Mouse (Mus musculus): ENCODE results near the gene Arl6.

The Arl6 gene

DNA sequence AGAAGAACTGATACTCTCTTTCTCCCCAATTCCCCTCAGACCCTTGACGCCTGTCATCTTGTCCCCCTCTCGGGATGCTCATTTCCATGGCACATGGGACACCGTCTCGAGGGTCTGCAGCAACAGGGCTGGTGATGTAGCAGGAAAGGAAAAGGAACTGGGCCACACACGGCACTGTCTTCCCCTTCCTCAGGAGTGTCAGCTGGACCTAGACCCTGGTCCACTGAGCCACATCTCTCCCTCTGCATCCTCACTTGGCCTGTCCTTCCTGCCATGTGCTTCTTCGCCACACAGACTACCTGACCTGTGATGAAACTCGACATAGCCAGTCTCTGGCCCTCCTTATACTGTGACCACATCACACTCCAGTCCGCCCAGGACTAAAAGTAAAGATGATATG lies 52.3 kb downstream of the Arl6 start:
- DNase-seq (ENCODE audit: low read depth) = no peak

DNA sequence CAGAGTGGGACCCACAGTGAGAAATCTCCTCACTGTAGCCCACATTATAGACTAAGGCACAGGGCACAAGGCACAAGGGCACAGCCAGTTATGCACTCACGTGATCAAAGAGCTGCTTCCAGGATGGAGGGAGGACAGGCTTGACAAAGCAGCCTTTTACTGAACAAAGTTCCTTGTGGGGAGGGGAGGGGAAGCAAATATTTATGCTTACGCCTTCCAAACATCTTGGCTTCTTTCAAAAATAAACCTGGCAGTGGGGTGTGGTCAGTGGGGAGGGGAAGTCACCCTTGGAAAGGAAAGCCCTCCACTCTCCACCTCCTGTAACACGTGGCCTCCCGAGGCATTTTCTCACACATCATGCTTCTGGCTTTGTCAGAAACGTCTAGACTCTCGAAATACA lies 52.9 kb downstream of the Arl6 start:
- DNase-seq (ENCODE audit: low read depth) = no peak

DNA sequence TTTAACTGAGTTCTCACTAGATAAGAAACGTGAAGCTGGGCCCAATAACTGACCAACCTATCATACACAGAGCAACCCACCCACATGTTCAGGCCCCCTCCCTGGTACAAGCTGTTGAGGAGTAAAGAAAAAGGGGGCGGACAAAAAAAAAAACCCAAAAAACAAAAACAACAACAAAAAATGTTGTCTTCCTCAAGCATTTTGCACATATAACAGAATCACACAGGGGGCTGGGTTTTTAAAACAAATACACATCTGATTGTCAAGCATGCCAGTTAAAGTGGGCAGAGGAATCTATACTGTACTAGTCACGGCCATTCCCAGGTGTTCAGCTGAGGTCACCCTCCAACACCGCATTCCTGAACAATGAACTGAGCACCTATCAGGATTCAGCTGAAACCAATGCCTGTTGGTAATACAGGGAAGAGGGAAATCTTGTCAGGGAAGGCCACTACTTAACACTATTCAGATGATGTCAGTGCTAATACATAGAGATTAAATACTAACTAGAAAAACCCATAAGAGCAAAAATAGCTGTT lies 53.4 kb downstream of the Arl6 start:
- DNase-seq (ENCODE audit: low read depth) = no peak

DNA sequence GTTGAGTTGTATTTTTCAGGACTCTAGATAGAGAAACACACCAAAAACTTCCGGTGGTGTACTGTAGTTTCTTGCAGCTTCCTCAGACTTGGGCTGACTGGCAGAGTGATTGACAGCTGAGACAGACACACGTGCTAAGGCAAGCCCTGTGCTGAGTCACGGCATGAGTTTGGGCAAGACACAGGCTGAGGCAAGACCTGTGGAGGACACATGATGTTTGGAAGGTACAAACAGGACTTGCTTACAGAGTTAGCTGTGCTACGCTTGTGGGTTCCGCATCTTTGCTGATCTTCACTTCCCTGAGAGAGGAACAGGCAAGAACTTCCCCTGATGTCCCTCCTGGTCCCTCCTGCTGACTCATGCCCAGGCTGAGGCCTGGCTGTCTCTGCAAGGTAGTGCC lies 55.7 kb downstream of the Arl6 start:
- no peak for DNase-seq (ENCODE audit: low read depth)

DNA sequence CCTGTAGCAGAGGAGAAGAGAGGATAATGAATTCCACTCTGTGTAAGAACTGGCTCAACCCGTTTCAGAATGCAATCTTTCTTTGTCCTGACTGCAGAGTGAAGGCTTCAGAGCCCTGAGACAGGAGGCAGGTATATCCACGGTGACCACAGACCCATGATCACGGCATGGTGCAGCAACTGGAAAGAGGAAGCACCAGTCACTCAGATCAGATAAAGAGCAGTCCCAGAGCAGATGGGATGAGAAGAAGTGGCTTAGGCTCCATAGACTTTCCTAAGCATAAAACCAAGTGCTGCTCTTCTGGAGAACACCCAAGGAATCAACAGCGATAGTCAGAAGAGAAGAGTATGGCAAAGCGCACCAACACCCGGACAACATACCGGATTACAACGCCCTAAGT lies 60.0 kb downstream of the Arl6 start:
- DNase-seq (ENCODE audit: low read depth) = no peak

DNA sequence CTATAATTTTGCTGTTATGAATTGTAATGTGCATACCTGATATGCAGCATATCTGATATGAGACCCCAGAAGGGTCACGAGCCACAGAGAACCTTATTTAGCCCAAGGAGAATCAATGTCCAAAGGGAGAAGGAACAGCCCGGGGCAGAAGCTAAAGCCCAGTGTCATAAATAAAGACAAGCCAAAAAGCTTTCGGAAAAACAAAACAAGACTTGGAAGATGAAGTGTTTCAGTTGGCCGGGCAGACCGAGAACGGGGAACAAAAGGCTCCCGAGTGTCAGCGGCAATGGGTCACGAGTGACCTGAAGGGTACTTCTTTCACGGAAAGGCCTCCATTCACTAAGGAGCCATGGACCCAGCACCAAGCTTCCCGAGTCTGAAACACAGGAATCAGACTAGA lies 65.2 kb downstream of the Arl6 start:
- no peak for DNase-seq (ENCODE audit: low read depth)

DNA sequence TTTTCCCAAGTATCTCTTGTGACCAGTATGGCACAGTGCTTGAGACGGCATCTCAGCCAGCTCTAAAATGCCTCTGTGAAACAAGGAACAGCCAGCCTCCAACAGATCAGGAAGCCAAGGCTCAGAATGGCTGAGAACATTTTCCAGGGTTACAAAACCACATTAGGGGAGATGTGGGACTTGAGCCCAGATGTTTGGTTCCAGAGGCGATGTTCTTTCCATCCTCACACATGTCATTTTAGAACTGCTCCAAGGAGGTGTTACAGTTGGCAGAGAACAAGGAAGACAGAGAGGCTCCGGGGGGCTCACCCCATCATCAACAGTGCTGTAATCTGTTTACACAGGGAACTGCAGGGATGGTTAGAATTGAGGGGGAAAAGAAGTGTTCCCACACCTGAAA lies 66.5 kb downstream of the Arl6 start:
- DNase-seq (ENCODE audit: low read depth) = no peak

DNA sequence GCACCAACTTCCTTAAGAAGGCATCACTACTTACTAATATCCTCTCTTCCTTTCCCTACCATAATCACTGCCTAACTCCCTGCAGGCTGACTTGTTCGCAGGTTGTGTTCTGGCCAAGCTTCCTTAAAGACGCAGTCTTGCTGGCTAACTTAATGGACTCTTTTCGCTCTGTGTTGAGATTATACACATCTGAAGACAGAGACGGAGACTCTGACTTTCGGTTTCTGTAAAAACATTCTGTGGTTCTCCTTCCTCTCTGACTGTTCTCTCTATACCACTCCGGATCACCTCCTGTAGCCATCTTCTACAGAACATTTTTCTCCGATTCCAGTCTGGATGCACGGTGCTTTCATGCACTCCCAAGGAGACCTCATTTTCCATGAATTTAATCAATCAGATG lies 68.4 kb downstream of the Arl6 start:
- peak; percentile 56 for DNase-seq (ENCODE audit: low read depth)

DNA sequence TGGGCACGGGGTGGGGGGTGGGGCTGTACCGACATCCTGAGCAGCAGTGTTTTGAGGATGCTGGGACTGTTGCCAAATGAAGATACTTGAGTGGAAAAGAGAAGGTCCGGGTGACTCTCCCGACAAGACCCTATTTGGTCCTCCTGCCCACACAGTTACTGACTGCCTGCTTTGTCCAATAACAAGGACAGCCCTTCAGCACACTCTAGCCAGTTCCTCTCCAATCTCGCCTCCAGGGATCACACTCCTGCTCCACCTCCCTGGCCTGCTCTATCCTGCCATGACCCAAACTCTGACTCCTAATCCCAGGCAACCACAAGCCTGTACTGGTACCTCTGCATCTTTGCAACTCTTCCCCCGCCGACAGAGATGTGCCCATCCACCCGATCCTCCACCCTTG lies 69.4 kb downstream of the Arl6 start:
- DNase-seq (ENCODE audit: low read depth) = no peak

DNA sequence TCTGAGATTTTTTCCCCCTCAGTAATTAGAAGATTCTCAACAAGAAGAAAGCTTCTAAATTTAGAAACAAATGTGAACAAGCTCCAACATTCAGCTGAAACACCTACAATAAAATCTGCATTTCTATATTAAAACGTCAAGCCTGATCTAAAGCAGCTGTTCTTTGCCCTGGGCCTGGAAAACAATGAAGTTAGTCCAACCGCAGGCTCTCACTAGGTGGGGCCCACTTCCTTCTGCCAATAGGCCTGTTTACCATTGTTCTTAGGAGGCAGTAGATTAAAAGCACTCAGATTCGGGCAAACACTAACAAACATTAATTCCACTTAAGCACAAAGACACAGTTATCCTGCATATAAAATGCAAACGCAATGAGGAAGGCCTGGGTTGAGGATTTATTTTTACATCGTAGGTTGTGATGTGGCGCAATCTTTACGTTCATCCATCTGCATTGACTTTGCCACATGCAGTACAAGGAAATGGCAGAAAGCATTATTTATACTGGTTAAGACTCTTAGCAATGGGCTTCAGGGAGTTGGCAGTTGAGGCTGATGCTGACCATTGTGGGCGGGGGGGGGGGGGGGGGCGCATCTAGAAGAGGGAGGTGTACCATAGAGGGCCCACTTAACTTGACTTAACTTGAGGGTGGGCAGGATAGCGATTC lies 71.3 kb downstream of the Arl6 start:
- peak; percentile 25 for DNase-seq (ENCODE audit: low read depth)

DNA sequence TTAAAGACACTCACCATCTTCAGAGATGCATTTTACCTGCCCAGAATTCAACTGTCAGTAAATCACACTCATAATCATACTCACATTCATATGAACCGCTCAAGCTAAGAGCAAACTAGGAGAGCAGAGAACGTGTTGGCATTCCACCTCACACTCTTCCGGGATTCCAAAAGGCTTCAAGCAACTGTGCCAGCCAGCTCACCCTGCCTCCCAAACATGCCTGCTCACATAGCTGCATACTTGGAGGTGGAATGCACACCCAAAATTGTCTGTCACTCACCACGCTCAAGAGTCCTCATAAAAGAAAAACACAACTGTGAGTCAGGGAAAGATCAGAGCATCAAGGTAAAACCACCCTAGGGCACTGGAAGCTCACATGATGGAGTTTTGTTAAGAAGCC lies 72.8 kb downstream of the Arl6 start:
- DNase-seq (ENCODE audit: low read depth) = no peak

DNA sequence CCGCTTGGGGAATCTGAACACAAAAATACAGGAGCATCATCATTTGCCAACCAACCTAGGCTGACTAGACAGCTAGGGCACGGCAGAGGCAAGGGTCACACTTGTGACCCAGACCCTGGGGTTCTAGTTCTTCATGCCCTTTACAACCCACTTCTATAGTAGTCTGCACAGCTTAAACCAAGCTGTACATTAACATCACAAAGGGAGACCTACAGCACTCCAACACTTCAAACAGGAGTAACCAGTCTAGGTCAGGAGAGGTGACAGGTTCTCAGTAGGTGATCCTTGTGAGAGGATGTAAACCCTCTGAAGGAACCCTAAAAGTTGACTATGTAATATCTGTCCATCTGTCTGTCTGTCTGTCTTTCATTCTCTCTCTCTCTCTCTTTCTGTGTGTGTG lies 73.6 kb downstream of the Arl6 start:
- DNase-seq (ENCODE audit: low read depth) = no peak

DNA sequence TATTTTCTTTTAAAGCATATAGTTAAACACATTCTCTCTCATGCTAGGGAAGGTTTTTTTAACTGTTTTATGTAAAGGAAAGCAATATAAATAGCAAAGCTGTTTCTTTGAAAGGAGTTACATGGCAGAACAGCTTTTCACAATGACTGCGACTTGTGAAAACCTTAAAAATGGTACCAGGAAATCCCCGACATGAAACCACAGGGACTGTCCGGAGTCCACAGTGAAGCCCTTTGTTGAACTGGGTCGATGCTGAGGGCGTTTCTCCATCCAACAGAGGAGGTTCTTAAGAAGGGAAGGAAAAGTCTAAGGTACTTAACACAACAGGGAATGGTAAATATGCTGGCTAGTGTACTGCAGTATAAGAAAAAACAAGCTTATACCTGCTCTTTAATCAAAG lies 75.2 kb downstream of the Arl6 start:
- DNase-seq (ENCODE audit: low read depth) = peak; percentile 57
